Mouse (Mus musculus) thymus, adult 2 months (tissue): Measurements from ENCODE around the gene Grik5.

Experiments
- CTCF ChIP-seq: fragments of 200-500 bp; IDR thresholded peaks from 2 replicates; pipeline ENCODE4 v1.5.1; 2012; ENCODE audit warnings: mild to moderate bottlenecking, control low read depth, low read length, moderate library complexity, borderline replicate concordance; ENCODE audit not compliant: control insufficient read depth, poor library complexity, insufficient read depth; ENCODE audit errors: extremely low read depth
- POLR2A ChIP-seq: fragments of 200-500 bp; IDR thresholded peaks from 2 replicates; pipeline ENCODE4 v1.6.1; 2012; ENCODE audit warnings: mild to moderate bottlenecking, low read length, control low read depth, moderate library complexity; ENCODE audit not compliant: control insufficient read depth, poor library complexity, insufficient read depth; ENCODE audit errors: extremely low read depth

DNA sequence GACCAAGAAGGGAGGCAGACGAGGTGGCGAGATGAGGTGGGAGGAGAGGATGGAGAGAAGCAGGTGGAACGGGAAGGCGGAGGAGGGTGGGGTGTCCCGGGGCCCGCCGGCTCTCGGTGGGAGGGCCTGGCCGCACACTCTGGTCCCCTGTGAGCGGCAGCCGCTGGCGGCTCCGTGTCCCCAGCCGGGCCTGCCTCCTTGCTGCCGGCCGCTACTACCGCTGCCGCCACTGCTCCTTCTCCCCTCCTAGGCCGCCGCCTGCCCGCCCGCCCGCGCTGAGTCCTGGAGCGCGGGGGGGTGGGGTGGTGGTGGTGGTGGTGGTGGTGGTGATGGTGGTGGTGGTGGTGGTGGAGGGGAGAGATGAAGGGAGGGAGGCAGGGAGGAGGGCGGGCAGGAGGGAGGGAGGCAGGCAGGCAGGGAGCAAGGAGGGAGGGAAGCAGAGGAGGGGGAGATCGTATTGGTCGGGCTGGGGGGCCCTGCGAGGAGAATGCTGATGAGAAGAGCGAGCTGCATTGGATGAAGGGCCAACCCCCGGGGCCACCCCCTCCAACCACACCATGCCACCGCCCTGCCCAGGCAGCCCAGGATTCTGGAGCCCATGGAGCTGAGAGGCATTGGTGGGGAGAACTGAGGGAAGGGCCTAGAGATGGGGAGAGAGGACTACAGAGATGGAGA lies 707 bp upstream of the Grik5 start:
- no peak for TF ChIP-seq CTCF
- TF ChIP-seq POLR2A: no peak
